Mouse (Mus musculus) olfactory bulb, adult 2 months (tissue): ENCODE results near the gene Lrrc8c.

Source experiments
- CTCF ChIP-seq: fragments of 200-500 bp; IDR thresholded peaks from 2 replicates; pipeline ENCODE4 v1.5.1; 2012; ENCODE audit warnings: low read depth, mild to moderate bottlenecking, low read length, moderate library complexity; ENCODE audit not compliant: insufficient read depth
- POLR2A ChIP-seq: fragments of 200-500 bp; IDR thresholded peaks from 2 replicates; pipeline ENCODE4 v1.6.1; 2012; ENCODE audit warnings: mild to moderate bottlenecking, low read depth, low read length, moderate library complexity; ENCODE audit not compliant: insufficient read depth

GRCm38 (mm10) chr5:105535186-105535585 is 16.0 kb downstream of the Lrrc8c start:
- no peak for TF ChIP-seq CTCF
- no peak for TF ChIP-seq POLR2A
